Mouse (Mus musculus) testis, postnatal 14 days (tissue): ENCODE results near the gene Tspan11.

Source experiments
- DNase-seq: peaks from one replicate; pipeline ENCODE4 v3.0.0; 2021; ENCODE audit warnings: low spot score

Gene Tspan11

DNA sequence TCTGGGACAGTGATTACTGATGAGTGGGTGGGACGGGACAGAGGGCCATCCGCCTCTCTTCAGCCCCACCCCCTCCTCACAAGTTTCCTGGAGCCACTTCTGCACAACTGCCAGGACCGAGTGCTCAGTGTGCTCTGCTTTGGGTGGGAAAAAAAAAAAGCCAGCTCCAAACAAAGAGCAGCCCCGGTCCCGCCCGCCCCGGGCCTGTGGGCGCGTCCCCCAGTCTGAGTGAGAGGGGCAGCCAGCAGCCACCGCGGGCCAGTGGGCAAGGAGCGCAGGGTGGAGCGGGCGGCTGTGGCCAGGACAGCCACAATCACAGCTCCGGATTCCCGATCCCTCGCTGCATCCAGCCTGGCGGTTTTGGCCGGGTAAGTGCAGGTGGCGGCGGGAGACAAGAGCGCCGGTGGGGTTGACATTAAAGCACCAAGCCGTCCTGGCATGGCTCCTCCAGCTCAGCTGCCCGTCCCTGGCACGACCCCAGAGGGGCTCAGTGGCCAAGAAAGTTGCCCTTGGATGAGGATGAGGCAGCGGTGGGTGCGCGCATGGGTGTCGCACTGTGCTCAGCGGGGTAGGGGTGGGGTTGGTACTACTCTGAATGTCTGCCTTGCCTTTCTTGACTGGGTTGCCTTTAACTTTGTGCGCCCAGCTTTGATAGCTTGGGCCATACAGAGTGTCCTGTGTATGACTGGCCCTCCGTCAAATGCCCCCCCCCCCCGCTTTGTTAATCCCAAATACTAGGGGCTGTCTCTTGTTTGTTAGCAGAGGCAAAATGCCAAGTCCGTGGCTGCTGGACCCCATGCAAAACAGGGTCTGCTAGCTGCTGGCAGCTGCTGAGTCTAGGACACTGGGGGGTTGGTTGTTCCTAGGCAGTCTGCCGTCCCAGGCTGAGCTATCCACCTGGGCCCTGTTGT is at the start of gene Tspan11:
TSS of gene Tspan11 (plus strand) at position 79 of the 911 bp plus-strand sequence.
- peak; percentile 25 for DNase-seq

DNA sequence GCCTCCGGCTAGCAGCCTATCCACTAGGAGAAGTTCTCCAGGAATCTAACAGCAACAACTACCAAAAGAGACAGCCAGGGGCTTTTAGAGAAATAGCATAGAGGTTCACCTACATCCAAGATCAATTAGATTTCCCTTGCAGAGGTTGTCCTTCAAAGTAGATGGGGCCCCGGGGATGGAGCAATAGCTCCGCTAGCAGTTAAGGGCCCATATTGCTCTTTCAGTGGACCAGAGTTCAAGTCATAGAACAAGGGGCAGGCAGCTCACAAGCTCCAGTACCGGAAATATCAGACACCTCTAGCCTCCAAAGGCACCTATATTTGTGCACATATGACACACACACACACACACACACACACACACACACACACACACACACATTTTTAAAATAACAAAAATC is 49.5 kb upstream of the Tspan11 start:
- DNase-seq, result no peak

DNA sequence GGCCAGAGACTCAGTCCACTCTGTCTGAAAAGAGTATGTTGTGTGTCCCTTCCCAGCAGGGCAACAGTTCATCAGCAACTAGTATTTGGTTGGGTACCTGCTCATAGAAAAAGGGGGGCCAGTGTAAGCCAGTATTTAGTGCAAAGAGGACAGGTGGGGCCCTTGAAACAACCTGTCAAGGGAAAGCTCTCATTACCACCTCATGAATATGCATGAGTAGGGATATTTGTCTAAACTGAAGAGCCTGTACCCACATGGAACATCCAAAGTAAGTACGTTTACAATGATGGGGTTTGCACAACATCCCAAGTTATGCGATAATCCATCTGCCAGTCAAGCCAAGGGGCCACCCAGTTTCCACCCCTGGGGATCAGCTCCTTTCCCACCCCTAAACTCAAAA is 47.9 kb upstream of the Tspan11 start:
- no peak for DNase-seq

DNA sequence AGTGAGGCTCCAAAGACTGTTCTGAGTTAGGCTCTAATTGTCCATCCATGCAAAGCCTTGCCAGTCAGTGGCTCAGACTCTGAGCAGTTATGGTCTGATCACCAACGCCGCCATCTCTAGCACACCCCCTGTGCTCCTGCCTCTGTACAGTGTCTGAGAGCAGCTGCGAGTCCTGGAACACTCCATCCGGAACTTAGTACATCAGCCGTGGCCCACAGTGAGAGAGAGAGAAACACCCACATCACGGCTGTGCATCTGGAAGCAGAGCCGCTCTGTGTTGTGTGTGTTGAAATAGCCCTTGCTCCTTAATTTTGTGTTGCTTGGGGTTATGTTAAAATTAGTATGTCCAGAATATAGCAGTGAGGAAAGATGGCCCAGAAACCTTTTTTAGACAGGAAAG is 47.2 kb upstream of the Tspan11 start:
- DNase-seq, result no peak

DNA sequence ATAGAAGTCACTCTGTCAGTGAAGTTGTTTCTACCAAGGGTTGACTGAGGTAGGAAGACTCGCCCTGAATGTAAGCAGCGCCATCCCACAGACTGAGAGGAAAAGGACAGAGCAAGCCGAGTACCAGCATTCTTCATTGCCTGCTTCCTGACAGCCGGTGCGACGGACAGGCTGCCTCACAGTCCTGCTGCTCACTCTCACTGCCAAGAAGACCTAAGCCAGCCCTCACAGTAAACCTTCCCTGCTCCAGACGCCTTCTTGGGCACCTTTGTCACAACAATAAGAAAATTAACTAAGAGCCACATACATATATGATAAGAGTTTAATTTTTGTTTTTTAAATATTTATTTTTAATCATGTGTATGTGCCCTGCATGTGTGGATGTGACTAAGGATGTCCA is 46.1 kb upstream of the Tspan11 start:
- DNase-seq, result no peak

DNA sequence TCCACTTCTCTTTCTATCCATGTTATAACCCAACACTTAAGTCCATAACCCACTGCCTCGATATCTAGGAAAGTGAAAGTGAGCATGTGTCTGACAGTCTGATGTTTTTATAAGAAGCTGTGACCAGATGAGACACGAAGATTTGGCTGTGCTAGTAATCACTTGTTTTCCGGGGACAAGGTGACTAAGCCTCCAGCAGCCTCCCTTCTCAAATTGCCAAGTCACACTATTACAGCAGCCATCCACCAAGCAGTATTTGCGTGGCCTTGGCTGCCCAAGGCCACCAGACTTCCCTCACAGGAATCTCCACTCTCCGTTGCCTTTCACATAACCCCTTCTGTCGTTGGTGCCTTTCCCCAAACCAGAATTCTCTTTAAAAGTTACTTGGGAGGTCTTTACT is 40.9 kb upstream of the Tspan11 start:
- DNase-seq, result no peak

DNA sequence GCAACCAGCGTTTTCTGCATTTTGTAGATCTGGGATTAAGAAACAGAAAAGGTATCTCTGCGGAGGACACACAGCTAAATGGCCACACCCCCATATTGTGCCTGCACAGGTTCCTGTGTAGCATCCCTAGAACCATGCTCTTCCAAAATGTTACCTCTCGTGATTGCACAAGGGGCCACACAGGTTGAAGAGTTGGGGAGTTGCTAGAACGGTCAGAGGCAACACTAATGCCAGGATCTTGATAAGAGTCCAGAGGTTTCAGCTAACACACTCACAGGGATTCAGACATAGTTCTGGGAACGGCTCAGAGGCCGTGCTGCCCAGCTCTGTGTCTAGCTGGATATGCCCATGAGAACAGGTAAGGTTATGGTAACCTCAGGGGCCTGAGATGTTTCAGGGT is 37.9 kb upstream of the Tspan11 start:
- no peak for DNase-seq

DNA sequence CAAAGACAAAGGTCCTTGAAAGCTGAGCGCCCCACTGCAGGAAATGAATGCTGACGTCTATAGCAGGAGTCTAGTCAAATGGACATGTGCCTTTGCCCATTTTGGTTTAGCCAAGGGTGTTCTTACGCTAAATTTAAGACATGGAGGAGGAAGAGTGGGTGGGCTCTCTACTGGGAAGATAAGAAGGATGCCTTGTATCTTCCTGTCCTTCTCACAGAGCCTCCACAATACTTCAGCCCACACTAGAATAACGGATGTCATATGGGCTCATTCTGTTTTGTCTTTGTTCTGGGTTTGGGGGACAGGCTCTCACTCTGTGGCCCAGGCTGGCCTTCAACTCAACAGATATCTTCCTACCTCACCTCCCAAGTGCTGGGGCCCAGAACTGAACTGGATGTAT is 35.8 kb upstream of the Tspan11 start:
- DNase-seq, result no peak

DNA sequence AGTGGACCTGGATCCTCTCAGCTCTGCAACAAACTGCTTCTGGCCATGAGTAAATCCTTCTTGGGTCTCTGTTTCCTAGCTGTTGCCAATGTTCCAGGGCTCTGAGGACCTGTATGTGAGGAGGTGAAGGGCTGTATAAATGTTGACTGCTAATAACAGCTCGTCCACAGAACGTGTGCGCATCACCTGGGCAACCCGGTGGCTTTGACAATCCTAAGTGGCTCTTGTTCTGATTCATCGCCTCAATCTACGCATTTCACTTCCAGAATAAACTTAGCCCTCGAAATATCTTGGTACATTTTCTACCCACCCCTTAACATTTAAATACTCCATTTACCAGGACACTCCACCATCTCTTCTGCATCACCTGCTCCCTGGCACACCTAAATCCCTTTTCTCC is 34.1 kb upstream of the Tspan11 start:
- DNase-seq, result no peak

DNA sequence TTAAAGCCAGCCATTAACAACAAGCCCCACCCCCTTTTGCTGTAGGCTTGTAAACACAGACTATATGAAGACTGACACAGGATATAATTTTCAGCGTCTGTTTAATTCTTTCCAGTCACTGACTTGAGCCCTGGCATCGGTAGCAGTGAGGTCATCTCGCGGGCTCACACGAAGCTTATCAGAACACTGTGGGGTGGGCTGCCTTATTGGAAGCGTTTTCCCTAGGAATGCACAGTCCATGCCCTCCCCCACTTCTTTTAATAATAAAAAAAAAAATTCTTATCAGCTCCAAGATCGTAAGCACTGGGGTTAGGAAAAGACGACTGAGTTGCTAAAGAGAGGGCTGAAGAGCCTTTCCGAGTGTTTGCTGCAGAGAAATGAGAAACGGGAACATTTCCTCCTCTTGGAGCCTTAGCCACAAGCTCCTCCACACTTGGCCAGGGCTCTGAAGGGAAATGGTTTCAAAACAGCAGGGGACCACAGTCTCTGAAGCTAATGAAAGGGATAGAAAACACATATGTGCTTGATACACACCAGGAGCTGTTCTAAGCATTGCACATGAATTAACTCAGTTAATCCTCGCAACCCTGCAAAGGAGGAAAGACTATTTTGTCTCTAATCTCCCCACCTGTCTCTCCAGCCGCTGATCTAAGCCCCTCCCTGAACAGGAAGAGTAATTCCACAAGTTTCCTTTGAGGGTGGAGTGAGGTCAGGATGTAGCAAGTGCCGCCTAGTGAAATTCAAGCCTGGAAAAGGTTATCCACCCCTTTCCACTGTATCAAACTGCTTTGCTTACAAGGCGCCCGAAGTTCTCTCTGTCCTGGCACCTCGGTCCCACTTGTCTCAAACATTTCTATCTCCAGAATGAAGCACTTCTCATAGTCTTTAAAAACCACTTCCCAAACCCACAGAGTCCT is 33.4 kb upstream of the Tspan11 start:
- no peak for DNase-seq

DNA sequence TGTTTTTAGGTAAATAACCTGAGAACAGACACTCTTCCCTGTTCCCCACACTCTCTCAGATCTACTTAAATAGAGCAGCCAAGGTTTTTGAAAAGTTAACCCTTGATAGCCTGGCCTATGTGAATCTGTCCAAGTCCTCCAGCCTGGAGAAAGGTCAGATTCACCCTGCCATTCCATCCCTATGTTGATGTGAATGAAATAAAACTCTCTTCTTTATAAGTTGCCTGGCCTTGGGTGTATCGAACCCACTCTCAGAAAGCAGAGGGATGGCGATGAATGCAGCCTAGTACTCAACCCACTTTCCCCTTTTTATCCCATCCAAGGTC is 32.7 kb upstream of the Tspan11 start:
- DNase-seq, result no peak

DNA sequence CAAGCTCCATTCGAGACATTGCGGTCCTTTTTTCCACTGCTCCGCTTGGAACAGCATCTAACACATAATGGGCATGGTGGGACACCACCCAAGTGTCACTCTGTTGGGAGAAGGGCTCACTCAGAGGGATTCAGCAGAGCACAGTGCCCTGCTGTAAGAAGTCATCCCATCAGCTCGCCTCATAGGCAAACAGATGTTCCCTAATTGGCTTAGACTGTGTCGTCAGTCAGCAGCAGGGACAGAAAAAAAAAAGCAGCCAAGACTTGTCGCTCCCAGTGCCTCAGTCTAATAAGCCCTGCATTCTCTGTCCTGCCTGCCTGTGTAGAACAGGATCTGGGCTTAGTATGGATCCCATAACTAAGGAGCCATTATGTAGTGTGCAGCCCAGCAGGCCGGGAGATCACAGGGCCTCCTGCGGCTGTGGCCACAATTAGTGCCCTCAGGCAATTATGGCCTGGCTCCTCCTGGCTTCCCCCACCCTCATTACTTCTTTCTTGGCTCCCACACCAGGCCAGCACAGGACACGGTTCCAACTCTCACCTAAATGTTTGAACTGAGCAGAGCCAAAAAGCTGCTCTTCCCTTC is 31.6 kb upstream of the Tspan11 start:
- DNase-seq, result no peak

DNA sequence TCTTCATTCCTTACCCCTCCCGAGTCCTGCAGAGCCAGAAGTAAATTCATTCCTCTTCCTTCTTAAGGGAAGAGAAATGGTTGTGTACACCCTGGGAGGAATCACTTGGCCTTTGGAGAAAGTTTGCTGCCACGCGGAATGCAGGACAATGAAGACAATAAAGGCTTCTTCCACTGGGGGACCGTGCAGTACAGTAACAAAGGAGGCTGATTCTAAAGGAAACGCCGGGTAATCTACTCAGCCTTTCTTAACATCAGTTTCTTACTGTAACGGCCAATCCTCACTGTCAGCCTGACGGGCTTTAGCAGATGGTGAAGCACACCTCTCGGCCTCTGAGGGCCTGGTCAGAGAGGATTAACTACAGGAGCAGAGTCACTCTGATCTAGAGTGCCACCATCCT is 25.4 kb upstream of the Tspan11 start:
- no peak for DNase-seq

DNA sequence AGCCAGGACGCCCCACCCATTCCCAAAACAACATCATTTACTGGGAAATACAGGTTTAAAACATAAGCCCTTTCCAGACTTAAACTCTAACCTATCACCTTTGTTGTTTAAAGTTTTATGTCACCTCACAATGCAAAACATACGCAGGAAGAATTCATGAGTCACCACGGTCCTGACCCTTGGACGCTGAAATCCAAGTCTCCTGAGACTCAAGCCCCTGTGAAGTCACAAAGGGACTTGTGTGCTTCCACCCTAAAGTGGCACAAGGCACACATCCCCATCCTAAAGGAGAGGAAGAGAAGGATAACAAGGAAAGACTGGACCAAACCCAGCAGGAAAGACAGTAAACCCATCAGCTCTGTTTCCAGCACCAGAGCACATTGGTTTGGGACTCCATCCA is 22.0 kb upstream of the Tspan11 start:
- DNase-seq, result no peak

DNA sequence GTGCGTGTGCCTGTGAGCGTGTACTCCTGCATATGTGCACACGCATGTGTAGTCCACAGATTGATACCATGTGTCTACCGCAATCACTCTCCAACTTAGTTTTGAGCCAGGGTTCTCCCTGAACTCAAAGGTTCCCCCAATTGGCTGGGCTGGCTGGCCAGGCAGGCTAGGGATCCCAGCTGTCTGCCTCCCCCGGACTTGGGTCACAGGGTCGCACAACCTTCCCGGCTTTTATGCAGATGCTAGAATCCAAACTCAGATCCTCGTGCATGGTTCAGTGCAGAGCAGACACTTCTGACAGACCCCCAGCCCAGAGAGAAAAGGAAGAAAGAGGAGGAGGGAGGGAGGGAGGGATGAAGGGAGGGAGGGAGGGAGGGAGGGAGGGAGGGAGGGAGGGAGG is 18.8 kb upstream of the Tspan11 start:
- DNase-seq, result no peak

DNA sequence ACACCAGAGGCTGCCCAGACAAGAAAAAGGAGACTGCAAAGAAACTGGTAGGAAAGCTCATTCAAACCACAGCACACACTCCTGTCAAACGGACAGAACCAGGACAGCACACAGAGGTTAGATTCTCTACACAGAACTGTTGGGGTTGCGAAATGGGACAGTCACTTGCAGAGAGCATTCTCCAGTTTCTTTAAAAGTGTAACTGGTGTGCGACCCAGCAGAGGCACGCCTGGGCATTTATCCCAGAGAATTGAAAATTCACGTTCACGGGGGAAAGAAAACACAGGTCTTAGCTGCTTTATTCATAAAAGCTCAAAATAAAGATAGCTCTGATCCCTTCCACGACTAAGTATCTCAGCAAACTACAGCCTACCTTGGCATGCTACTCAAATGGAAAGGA is 18.3 kb upstream of the Tspan11 start:
- DNase-seq, result no peak

DNA sequence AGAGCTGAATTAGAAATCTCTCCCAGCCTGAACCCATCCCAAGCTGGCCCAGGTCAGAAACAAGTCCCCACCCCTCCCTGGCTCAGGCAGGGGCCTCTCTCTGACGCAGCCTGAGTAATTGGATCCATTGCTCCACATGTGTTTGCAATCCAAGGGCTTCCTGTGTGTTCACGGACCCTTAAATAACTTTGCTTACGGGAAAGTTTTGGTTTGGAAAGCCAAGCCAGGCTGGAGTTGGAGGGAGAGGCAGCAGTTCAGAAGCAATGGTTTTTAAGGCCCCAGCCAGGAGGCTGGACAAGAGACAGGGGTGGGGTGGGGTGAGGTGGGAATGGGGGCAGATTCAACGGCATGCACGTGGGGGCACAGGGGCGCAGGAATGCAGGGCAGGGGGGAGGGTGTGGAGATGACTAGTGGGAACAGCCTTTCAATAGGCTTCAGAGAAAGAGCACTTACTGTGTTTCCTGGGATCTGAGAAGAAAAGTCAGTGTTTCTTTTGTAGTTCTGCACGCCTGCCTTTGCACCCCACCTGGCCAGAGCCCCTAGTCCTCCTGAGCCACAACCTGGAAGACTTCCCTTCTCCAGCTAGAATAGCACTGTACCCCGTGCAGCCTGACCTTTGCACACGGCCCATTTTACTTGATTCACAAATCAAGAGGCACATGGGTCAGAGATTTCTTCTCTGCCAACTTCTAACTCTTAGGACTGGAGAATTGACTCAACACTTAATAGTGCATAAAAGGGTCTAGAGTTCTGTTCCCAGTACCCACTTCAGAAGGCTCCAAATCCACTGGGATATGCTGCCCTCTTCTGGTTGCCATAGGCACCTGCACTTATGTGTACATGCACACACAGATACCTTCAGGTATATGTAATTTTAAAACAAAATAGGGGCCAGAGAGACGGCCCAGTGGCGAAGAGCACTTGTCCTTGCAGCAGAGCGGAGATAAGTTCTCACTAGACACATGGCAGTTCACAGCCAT is 16.8 kb upstream of the Tspan11 start:
- no peak for DNase-seq

DNA sequence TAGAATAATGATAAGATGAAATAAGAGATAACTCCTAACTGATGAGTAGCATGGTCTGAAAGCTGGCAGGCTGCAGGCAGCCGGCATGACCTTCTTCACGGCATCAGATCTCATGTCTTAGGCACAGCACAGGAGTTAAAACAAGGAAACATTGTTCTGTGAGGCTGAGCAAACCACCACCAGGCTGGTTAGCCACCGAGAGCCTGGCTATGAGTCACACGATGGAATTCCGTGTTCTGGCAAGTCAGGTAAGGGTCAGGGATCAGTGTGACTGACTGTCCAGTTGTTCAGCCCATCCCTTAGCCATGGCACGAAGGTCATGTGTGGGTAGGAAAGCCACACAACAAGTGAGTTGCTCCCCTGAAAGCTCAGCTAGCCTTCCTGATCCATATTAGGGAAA is 16.0 kb upstream of the Tspan11 start:
- DNase-seq, result no peak

DNA sequence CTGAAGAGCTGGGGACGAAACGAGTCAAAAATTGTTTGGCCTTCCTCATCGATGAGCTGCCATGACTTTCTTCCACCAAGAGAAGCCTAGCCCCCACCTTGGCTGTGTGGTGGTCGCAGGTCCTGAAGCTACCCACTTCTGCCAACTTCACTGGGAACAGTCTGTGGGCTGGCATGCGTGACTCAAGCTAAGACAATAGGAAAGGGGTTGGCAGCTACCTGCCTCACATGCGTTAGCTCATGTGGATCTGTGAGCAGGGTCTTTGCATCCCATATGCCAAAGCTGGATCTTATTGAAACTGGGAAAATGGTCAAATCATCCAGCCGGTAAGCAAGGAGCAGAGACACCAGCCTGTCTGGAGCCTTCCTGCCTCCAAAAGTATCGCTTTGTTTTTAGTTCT is 14.8 kb upstream of the Tspan11 start:
- DNase-seq, result no peak

DNA sequence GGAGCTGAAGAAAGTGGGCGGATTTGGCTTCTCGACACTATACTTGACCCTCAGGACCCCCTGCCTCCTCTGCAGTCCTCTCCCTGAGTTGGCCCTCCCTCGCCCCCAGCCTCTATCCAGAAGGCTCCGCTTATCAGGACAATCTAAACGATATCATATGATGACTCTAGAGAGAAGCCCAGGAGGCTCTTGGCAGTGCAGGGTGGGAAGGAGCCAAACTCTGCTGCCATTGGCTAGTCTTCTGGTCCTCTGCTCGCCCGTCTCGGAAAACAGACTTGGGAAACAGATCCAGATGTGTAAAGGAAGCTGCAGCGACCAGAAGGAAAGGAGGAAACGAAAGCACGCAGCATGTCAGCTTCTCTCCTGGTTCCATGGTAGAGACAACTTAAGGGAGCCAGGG is 11.5 kb upstream of the Tspan11 start:
- no peak for DNase-seq

DNA sequence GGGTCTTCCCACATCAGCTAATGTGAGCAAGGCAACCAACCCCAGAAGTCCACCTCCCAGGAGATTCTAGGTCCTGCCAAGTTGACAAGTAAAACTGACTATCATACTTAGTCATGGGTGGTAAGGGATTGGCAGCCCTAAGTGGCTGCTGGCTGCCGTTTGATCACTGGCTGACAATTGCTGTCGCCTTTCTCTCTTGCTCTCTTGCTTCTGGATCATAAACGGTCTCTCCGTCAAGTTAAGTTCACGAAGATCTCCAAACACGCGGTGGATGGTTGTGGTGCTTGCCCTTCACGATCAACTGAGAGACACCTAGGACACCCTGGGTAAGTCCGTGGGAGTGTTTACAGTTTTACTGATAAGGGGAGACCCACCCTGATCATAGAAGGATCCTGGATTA is 11.0 kb upstream of the Tspan11 start:
- DNase-seq, result no peak

DNA sequence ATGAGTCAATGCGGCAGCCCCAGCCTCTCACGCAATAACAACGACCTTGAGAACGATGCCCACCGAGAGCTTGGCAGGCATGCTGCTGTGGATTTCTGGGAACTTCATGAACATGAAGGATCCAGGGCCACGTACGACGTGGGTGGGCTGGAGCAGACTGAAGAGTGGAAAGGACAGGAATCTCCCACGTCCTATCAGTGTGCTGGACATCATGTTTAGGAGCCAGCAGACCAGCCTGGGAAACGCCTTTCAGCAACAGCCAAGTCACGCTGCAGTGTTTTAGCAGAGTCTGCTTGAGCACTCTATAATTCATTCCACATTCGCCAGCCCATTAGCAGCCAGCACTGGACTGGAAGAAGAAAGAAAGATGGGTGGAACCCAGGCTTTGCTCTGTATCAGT is 10.4 kb upstream of the Tspan11 start:
- peak; percentile 46 for DNase-seq
